Mouse (Mus musculus) bone marrow, adult 2 months (tissue): ENCODE data around the gene Palld.

Experiments used
- CTCF ChIP-seq: fragments of 200-500 bp; IDR thresholded peaks from 2 replicates; pipeline ENCODE4 v1.5.1; 2011; ENCODE audit warnings: low read length, control low read depth; ENCODE audit not compliant: control insufficient read depth, insufficient read depth
- POLR2A ChIP-seq: fragments of 200-500 bp; IDR thresholded peaks from 2 replicates; pipeline ENCODE4 v1.6.1; 2011; ENCODE audit warnings: low read depth, mild to moderate bottlenecking, control low read depth, low read length, borderline replicate concordance; ENCODE audit not compliant: control insufficient read depth

- no peak for TF ChIP-seq POLR2A
- TF ChIP-seq CTCF, result no peak
Observed at GRCm38 (mm10) chr8:61908303-61909215, 6.1 kb upstream of the Palld start.
